Mouse (Mus musculus) left cerebral cortex, postnatal 10 days (tissue): ENCODE results near the gene 1700001J03Rik. TPM values are rescaled to one million over a fixed set of nuclear protein-coding genes. Genes with fewer than 3 reads are reported as not detected.
"Not testable (repeated sequence)": the region's sequence is repeated elsewhere in the genome, so short reads cannot be mapped to it uniquely, and the experiment has no call there.

Experiments
- DNase-seq, 2 experiments: peaks; one replicate each; pipeline ENCODE4 v3.0.0; 2021 to 2022; ENCODE audit warnings: low spot score in 2 of 2, mixed read lengths in 1 of 2; ENCODE audit errors: extremely low spot score in 1 of 2
- intact Hi-C: fragments of 180-260 bp; cut with DNase I; formaldehyde crosslinking; loops from one replicate; pipeline ENCODE4 v1.15.1; 2025
- total RNA-seq, 2 experiments: library from RNA; stranded (reverse); gene quantifications; 2 replicates each; pipeline ENCODE4 v1.2.3; 2021

The 1700001J03Rik gene
- under 1 TPM in 1 of 2 experiments, not detected in 1; 0.47 TPM for total RNA-seq

DNA sequence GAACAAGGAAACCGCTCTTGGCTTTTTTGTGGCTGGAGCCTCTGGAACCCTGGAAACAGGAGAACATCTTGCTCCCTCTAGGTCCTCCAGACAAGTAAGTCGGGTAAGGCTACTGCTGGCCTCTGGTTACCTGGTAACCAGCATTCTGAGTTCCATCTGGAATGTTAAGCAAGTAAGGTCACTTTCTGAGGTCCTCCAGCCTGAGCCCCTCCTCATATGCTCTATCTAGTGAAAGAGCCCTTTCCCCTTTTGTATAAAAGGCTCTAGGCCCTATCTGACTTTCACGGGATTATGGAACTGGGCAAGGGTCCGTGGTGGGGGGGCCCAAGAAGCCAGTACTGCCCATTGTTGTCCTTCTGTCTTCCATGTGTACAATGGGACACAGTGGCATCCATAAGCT lies at the start of gene 1700001J03Rik:
TSS of gene 1700001J03Rik (minus strand) at position 101 of the 400 bp plus-strand sequence.
- intact Hi-C loops, DNase-seq: not testable (repeated sequence)

DNA sequence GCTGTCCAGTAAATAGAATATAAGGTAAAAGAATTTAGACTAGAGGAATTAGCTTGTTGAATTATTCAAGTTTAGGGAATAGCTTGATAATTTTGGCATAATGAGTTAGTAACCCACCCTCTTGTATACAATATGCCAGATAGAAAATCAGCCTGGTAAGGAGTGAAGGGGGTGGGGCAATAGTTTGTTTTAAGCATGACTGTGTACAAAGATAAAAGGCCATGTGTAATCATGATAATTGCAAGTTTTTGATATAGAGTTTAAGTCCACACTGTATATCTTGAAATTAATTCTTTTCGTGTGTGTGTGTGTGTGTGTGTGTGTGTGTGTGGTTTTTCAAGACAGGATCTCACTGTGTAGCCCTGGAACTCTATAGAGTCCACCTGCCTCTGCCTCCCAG lies 49.2 kb upstream of the 1700001J03Rik start:
- DNase-seq = no peak
- intact Hi-C loops = loop anchor here (5.0 kb wide), 1 partner anchor 38 kb away; no protein-coding TSS in a partner anchor

- no peak for DNase-seq
- intact Hi-C loops = loop anchor here (5.0 kb wide), 1 partner anchor 39 kb away; no protein-coding TSS in a partner anchor
Measured at GRCm38 (mm10) chr5:146232816-146233215, 47.7 kb upstream of the 1700001J03Rik start.

- intact Hi-C loops = loop anchor here (5.0 kb wide), 1 partner anchor 40 kb away; no protein-coding TSS in a partner anchor
- DNase-seq = no peak
Measured at GRCm38 (mm10) chr5:146232056-146232675, 47.1 kb upstream of the 1700001J03Rik start.

- peak; percentile 18 to 55 for DNase-seq
- intact Hi-C loops = loop anchor here (5.0 kb wide), 1 partner anchor 41 kb away; no protein-coding TSS in a partner anchor
Measured at GRCm38 (mm10) chr5:146231655-146231996, 46.5 kb upstream of the 1700001J03Rik start.

- peak; percentile 90 to 95 for DNase-seq
- intact Hi-C loops = loop anchor here (5.0 kb wide), 1 partner anchor 41 kb away; no protein-coding TSS in a partner anchor
Measured at GRCm38 (mm10) chr5:146230864-146231654, 46.0 kb upstream of the 1700001J03Rik start, which contains the start of gene Cdk8. Gene Cdk8, plus strand, starts transcription at chr5:146231230.

DNA sequence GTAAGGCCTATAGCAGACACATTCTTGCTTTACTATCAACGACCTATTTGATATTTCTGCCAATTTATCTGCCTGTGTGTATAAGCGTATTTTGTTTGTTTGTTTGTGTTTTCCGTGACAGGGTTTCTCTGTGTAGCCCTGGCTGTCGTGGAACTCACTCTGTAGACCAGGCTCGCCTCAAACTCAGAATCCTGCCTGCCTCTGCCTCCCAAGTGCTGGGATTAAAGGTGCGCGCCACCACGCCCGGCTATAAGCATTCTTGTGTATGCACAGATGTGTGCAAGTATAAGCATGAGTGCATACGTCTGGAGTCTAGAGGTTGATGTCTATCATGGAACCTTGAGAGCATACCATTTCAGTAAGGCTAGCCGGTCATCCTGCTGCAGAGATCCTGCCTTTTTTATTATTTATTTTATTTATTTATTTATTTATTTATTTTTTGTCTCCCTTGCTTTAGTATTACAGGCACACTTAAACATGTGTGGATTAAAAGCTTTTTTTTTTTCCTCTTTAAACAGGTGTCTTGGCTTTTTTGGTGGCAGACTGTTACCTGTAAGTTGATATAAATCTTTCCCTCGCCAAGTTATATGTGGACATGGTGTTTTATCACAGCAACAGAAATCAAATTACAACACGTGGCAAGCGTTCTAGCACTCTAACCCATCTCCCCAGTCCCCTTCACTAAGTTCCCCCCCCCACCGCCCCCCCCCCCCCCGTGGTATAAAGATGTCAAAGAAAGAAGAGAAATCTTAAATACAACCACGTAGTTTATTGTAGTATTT lies 45.0 kb upstream of the 1700001J03Rik start:
- no peak for DNase-seq
- intact Hi-C loops = loop anchor here (5.0 kb wide), 1 partner anchor 42 kb away; no protein-coding TSS in a partner anchor

GRCm38 (mm10) chr5:146227496-146227895 lies 42.4 kb upstream of the 1700001J03Rik start:
- intact Hi-C loops = no loop called here
- no peak for DNase-seq

- DNase-seq = no peak
- intact Hi-C loops = no loop called here
Measured at GRCm38 (mm10) chr5:146223786-146224185, 38.7 kb upstream of the 1700001J03Rik start.

DNA sequence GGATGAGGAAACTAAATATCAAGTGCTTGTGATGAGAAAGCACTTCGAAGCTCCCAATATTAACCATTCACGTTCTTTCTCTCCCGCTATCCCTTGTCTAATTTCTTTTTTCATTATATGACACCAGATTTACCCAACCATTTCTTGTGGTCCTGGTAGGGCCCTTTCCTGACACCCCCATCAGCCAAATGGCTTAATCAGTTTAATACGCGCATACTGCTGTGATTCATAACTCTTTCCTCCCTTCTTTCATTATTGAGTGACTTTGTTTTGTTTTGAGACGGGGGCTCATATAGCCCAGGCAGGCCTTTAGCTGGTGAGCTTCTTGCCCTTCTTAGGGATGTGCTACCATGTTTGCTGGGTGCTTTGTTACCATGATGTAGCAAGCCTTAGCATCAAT lies 36.6 kb upstream of the 1700001J03Rik start:
- intact Hi-C loops = no loop called here

GRCm38 (mm10) chr5:146220879-146221714 lies 36.0 kb upstream of the 1700001J03Rik start, which contains the start of gene Rnf6:
Gene Rnf6, minus strand, starts transcription at chr5:146221555.
- intact Hi-C loops = no loop called here
- DNase-seq = peak; percentile 94 to 98

More for the DNA sequence above, 36.6 kb upstream of the 1700001J03Rik start:
- DNase-seq = no peak

DNA sequence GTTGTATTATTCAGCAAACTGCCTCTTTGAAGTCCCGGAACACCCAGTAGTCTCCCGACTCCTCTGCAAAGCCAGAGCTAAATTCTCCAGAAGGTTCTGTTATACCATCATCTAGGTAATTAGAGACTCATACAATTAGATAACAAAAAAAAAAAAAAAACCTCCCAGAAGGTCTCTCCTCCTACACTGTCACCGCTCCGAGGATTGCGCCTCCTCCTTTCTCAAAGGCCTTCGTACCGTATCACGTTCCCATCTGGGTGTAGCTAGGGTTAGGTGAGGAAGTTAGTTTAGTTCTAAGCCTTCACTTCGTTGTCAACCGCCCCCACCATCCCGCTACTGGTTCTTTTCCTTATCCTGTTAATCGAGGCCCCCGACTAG lies 35.4 kb upstream of the 1700001J03Rik start:
- DNase-seq = no peak
- intact Hi-C loops = no loop called here

GRCm38 (mm10) chr5:146205537-146205936 lies 20.4 kb upstream of the 1700001J03Rik start:
- DNase-seq = no peak
- intact Hi-C loops = no loop called here

GRCm38 (mm10) chr5:146203921-146204320 lies 18.8 kb upstream of the 1700001J03Rik start:
- intact Hi-C loops = no loop called here
- no peak for DNase-seq

- intact Hi-C loops = no loop called here
- no peak for DNase-seq
Measured at GRCm38 (mm10) chr5:146200580-146200979, 15.5 kb upstream of the 1700001J03Rik start.

- intact Hi-C loops = no loop called here
- DNase-seq = no peak
Measured at GRCm38 (mm10) chr5:146199540-146199939, 14.4 kb upstream of the 1700001J03Rik start.

DNA sequence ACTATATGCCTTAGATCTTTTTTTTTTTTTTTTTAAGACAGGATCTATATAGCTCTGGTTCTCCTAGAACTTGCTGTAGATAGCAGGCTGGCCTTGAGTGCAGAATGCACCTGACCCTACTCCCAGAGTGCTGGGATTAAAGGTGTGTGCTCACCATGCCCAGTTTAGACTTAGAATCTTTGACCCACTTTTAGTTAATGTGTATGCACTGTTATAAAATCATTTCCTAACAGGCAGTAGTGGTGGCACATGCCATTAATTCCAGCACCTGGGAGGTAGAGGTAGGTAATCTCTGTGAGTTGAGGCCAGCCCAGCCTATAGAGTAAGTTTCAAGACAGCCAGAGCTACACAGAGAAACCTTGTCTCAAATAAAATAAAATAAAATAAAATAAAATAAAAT lies 14.0 kb upstream of the 1700001J03Rik start:
- intact Hi-C loops = no loop called here
- no peak for DNase-seq

- intact Hi-C loops = no loop called here
- no peak for DNase-seq
Measured at GRCm38 (mm10) chr5:146193360-146193759, 8.3 kb upstream of the 1700001J03Rik start.
